Mouse (Mus musculus): Measurements from ENCODE around the gene Lrrc74a.
A peak's percentile ranks its signal among the peaks of the same experiment; 100 is the strongest.

The Lrrc74a gene

GRCm38 (mm10) chr12:86806923-86807794 is 73.0 kb downstream of the Lrrc74a start:
- no peak for DNase-seq

GRCm38 (mm10) chr12:86807795-86808128 is 73.6 kb downstream of the Lrrc74a start:
- no peak for DNase-seq

GRCm38 (mm10) chr12:86808856-86809255 is 74.7 kb downstream of the Lrrc74a start:
- DNase-seq: no peak

GRCm38 (mm10) chr12:86810040-86810439 is 75.9 kb downstream of the Lrrc74a start:
- no peak for DNase-seq

- DNase-seq: peak in 1 of 2 experiments; percentile 60
Measured at GRCm38 (mm10) chr12:86810725-86811444, 76.7 kb downstream of the Lrrc74a start.

- DNase-seq: no peak
Measured at GRCm38 (mm10) chr12:86812782-86813181, 78.6 kb downstream of the Lrrc74a start.
